Mouse (Mus musculus) embryonic facial prominence, embryonic 14.5 days (tissue): ENCODE measurements at regions not wholly inside any gene's neighbourhood (a gene's known extent, or its start where the extent isn't known, plus 50 kb on each side); places are given as distances from the start of the nearest gene placed in this dataset.

Source experiments
- ATAC-seq: fragments of 200-750 bp; cut with Nextera tagmentation; 2 replicates; pipeline ENCODE4 v1.8.0; 2017; ENCODE audit warnings: low read depth, moderate number of reproducible peaks, moderate TSS enrichment
- DNase-seq: peaks from one replicate; pipeline ENCODE4 v3.0.0-alpha.2; 2015; ENCODE audit warnings: low spot score
- H3K27ac ChIP-seq: fragments of 300-500 bp; sonication (generic); replicated peaks from 2 replicates; pipeline ENCODE4 v1.5.1; 2014; ENCODE audit warnings: low read depth, mild to moderate bottlenecking, low read length, moderate library complexity
- H3K27me3 ChIP-seq: fragments of 300-500 bp; sonication (generic); replicated peaks from 2 replicates; pipeline ENCODE4 v1.6.1; 2014; ENCODE audit warnings: low read length; ENCODE audit not compliant: control insufficient read depth, insufficient read depth
- H3K36me3 ChIP-seq: fragments of 300-500 bp; sonication (generic); 2 replicates; pipeline ENCODE4 v1.6.1; 2014; ENCODE audit warnings: low read length, mixed read lengths; ENCODE audit not compliant: control insufficient read depth, insufficient read depth
- H3K4me1 ChIP-seq: fragments of 300-500 bp; sonication (generic); 2 replicates; pipeline ENCODE4 v1.6.1; 2014; ENCODE audit warnings: antibody characterized with exemption, low read length; ENCODE audit not compliant: control insufficient read depth, insufficient read depth
- H3K4me2 ChIP-seq: fragments of 300-500 bp; sonication (generic); 2 replicates; pipeline ENCODE4 v1.6.1; 2014; ENCODE audit warnings: low read depth, mild to moderate bottlenecking, low read length, moderate library complexity, mixed read lengths
- H3K4me3 ChIP-seq: fragments of 300-500 bp; sonication (generic); 2 replicates; pipeline ENCODE4 v1.5.1; 2014; ENCODE audit warnings: low read depth, mild to moderate bottlenecking, low read length
- H3K9ac ChIP-seq: fragments of 300-500 bp; sonication (generic); 2 replicates; pipeline ENCODE4 v1.6.1; 2014; ENCODE audit warnings: low read depth, mild to moderate bottlenecking, low read length, moderate library complexity, mixed read lengths
- H3K9me3 ChIP-seq: fragments of 300-500 bp; sonication (generic); 2 replicates; pipeline ENCODE4 v1.6.1; 2016; ENCODE audit warnings: low read length; ENCODE audit not compliant: control insufficient read depth
- WGBS: fragments of 180-500 bp; shearing (Covaris S2); extraction: QIAGEN DNeasy Blood & Tissue Kit; methylation state at CpG from one replicate; pipeline ENCODE4 v1.1.7; 2014; 5-methylcytosine and 5-hydroxymethylcytosine counted together

DNA sequence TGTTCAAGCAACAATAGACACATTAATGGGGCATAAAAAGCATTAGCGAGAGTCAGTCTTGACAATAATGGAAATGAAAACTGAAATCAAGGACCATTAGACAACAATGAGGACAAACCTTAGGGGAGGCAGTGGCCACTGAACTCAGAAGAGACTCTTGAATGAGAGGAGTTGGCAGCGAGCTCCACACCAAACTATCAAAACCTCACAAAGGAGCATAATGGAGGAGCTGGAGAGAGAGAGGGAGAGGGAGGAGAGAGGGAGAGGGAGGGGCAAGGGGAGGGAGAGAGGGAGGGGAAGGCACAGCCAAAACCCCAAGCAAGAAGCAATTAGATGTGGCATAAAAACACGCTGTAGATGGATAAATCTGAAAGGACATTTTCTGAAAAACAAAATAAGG, 227.4 kb upstream of the Msx2 start:
- no peak overlapping the region for H3K9ac ChIP-seq
- 66% methylated on average over 3 of the region's 3 CpGs for WGBS
- H3K27me3 ChIP-seq, result no peaks in the 10 kb centered on the region
- H3K36me3 ChIP-seq, result no peaks in the 10 kb centered on the region
- H3K4me3 ChIP-seq, result no peak overlapping the region
- no peak for ATAC-seq
- no peaks in the 10 kb centered on the region for H3K9me3 ChIP-seq
- DNase-seq, result no peak
- no peak overlapping the region for H3K4me2 ChIP-seq
- H3K27ac ChIP-seq, result no peak overlapping the region
- H3K4me1 ChIP-seq, result no peaks in the 10 kb centered on the region

DNA sequence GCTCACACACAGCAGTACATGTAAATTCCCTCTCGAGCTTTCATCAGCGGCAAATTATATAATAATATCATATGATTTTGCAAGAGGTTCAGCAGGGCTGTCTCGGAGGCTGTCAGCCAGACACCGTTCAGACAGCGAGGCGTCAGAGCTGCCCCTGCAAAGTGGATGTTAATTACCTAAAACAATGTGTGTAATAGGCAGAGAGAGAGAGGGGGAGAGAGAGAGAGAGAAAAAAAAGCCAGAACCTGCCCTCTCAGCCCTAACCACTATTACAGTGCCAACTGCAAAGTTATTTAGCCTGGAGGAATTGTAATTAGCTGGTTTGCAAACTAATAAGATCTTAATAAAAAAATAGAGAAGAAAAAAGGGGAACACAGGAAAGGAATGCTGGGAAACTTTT, 225.1 kb upstream of the Msx2 start:
- H3K36me3 ChIP-seq, result no peaks in the 10 kb centered on the region
- H3K4me1 ChIP-seq, result no peaks in the 10 kb centered on the region
- no peak overlapping the region for H3K4me3 ChIP-seq
- ATAC-seq, result no peak
- no peak for DNase-seq
- WGBS, result 45% methylated on average over 6 of the region's 6 CpGs
- no peak overlapping the region for H3K27ac ChIP-seq
- no peak overlapping the region for H3K9ac ChIP-seq
- H3K4me2 ChIP-seq, result no peak overlapping the region
- H3K27me3 ChIP-seq, result no peaks in the 10 kb centered on the region
- H3K9me3 ChIP-seq, result no peaks in the 10 kb centered on the region

DNA sequence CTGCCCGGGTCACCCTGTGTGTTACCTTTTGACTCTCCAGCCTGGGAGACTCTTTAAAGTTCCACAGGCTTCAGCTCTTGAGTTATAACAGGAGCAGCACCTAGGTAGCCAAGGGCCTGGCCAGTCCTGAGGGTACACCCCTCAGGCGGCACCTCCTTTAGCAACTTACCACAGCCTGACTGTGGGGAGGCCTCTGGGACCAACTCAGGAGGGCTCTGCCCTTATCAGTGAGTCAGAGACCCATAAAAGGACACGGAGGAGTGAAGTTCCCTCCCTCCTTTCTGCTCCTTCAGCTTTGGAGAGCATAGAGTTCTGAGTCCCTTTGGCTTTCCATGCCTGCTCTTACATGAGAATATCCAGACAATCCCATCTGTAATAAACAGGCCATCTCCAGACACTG, 222.5 kb upstream of the Msx2 start:
- H3K9me3 ChIP-seq, result no peaks in the 10 kb centered on the region
- no peak overlapping the region for H3K4me2 ChIP-seq
- H3K27me3 ChIP-seq, result no peaks in the 10 kb centered on the region
- no peak overlapping the region for H3K9ac ChIP-seq
- no peaks in the 10 kb centered on the region for H3K4me1 ChIP-seq
- WGBS, result 45% methylated on average over 3 of the region's 3 CpGs
- H3K27ac ChIP-seq, result no peak overlapping the region
- no peak for ATAC-seq
- no peaks in the 10 kb centered on the region for H3K36me3 ChIP-seq
- H3K4me3 ChIP-seq, result no peak overlapping the region
- DNase-seq, result no peak

DNA sequence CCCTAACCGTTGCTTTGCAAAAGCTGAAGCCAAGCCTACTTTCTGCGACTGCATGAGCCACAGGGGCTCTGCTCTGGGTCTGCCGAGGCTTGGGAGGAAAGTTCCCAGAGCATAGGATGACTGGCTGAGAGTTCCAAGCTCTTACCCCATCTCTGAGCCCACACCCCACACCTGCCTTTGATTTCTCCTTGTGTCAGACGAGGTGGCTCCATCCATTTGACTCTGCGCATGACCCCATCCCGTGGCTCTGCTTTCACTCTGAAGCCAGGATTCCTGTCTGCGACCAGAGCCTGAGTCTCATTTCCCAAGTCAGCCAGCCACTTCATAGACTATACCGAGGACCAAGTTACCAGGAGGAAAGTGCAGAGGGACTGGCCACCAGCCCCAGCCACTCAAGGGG, 216.1 kb upstream of the Msx2 start:
- Histone ChIP-seq H3K36me3 (no peaks in the 10 kb centered on the region), H3K9ac (peak overlapping the region; percentile 50), H3K4me2 (peak overlapping the region; percentile 41), H3K4me1 (no peaks in the 10 kb centered on the region), H3K4me3 (peak overlapping the region; percentile 25), H3K9me3 (no peaks in the 10 kb centered on the region), H3K27ac (no peak overlapping the region), H3K27me3 (no peaks in the 10 kb centered on the region; the same call in 1 of the 2 replicates)
- DNase-seq, result no peak
- WGBS, result 18% methylated on average over 8 of the region's 8 CpGs
- no peak for ATAC-seq

DNA sequence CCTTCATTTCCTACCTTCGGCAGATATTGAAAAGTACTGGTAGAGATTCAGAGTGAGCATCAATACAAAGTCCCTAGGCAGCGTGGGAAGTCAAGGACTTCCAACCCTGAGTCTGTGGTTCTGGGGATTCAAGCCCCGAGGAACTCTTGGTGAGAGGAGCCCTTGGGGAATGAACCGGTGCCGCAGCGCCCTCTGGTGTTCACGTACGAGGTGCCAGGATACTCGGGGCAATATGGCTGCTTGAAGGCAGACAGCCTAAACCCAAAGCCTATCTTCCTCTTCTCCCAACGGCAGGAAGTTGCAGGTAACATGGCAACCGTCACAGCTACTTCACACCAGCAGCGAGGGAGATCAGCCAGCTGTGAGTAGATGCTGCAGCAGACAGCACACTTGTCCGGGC, 215.6 kb upstream of the Msx2 start:
- Histone ChIP-seq H3K4me2 (peak overlapping the region; percentile 41), H3K27me3 (no peaks in the 10 kb centered on the region; the same call in 1 of the 2 replicates), H3K4me1 (no peaks in the 10 kb centered on the region), H3K9ac (peak overlapping the region; percentile 50), H3K36me3 (no peaks in the 10 kb centered on the region), H3K4me3 (peak overlapping the region; percentile 25), H3K9me3 (no peaks in the 10 kb centered on the region), H3K27ac (no peak overlapping the region)
- peak; percentile 57; the same call in 1 of the 2 replicates for ATAC-seq
- DNase-seq, result peak; percentile 87
- 10% methylated on average over 13 of the region's 13 CpGs for WGBS

DNA sequence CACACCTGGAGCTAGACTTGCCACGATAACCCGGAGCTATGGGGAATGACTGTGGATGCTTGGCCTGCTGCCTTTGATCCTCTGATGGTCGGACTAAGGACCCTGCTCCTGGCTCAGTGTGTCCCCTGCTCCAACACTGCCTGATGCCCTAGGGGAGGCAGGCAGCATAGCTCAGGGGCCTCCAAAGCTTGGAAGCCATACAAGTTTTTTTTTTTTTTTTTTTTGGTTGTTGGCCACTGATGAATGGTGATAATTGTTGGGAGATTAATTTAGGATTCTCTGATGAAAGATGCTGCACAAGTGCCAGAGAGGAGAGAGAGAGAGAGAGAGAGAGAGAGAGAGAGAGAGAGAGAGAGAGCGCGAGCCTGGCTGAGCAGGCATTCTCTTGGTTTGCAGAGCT, 211.6 kb upstream of the Msx2 start:
- no peak overlapping the region for H3K9ac ChIP-seq
- no peak overlapping the region for H3K27ac ChIP-seq
- WGBS, result 31% methylated on average over 5 of the region's 5 CpGs
- no peak for DNase-seq
- no peaks in the 10 kb centered on the region for H3K36me3 ChIP-seq
- H3K9me3 ChIP-seq, result no peaks in the 10 kb centered on the region
- H3K27me3 ChIP-seq, result no peaks in the 10 kb centered on the region; the same call in 1 of the 2 replicates
- no peak for ATAC-seq
- H3K4me1 ChIP-seq, result no peaks in the 10 kb centered on the region
- no peak overlapping the region for H3K4me2 ChIP-seq
- no peak overlapping the region for H3K4me3 ChIP-seq

DNA sequence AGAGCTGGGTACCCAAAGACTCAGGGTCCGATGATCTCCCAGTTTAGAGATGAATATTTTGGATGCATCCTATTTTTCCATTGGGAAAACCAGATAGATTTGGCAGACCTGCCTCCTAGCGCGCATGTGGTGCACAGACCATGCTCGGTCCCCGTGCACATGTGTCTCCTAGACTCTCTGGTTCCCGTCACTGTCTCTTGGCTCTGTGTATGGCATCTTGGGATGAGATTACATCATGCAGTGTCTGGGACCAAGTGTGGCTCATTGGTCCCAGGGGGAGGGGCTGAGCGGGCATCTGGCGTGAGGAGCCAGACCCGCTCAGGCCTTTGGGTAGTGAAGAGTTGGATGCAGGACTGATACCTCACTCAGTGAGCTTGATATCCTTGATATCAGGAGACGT, 204.3 kb upstream of the Msx2 start:
- DNase-seq (no peak), ATAC-seq (no peak)
- Histone ChIP-seq H3K4me3 (no peak overlapping the region), H3K9ac (no peak overlapping the region), H3K4me2 (no peak overlapping the region), H3K36me3 (no peaks in the 10 kb centered on the region), H3K27ac (no peak overlapping the region), H3K9me3 (no peaks in the 10 kb centered on the region), H3K27me3 (no peaks in the 10 kb centered on the region), H3K4me1 (no peaks in the 10 kb centered on the region)
- WGBS, result 83% methylated on average over 10 of the region's 10 CpGs

DNA sequence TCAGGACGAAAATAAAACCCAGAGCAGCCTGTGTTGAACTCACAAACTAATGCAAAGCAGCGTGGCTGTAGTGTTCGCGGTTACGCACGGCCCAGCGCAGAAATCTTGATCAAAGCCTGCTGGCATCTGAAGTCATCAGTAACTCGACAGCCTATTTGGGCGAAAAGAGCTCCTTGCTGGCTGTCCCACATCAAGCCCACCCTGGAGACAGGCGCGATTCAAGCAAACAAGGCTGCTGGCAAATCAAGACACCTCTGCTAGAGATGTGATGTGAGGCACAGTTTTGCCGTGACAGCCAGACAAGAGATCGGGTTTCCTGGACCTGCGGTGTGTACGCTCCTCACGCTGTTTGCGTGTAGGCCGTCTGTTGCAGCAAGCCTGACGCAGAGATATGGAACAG, 197.5 kb upstream of the Msx2 start:
- H3K9ac ChIP-seq, result no peak overlapping the region
- ATAC-seq (no peak), DNase-seq (no peak)
- no peak overlapping the region for H3K27ac ChIP-seq
- no peak overlapping the region for H3K4me3 ChIP-seq
- H3K4me1 ChIP-seq, result no peaks in the 10 kb centered on the region
- H3K9me3 ChIP-seq, result peaks cover 8% of the 10 kb centered on the region; the same call in 1 of the 2 replicates
- H3K4me2 ChIP-seq, result peak overlapping the region; percentile 21
- peaks cover 5% of the 10 kb centered on the region; the same call in 1 of the 2 replicates for H3K27me3 ChIP-seq
- WGBS, result 31% methylated on average over 19 of the region's 19 CpGs
- H3K36me3 ChIP-seq, result no peaks in the 10 kb centered on the region

DNA sequence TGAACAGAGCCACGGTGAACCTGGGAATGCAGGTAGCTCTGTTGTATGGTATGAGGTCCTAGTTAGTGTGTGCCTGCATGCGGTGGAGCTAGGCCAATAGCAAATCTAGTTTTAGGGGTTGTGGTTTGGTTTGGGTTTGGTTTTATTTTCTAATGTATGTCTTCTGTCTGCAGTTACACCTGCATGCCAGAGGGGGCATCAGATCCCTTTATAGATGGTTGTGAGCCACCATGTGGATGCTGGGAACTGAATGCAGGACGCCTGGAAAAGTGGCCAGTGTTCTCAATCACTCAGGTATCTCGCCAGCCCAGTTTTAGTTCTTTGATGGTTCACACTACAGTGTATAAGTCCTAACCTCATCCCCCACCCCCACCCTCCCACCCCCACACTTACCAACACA, 194.6 kb upstream of the Msx2 start:
- H3K4me3 ChIP-seq, result no peak overlapping the region
- no peaks in the 10 kb centered on the region for H3K36me3 ChIP-seq
- no peak overlapping the region for H3K27ac ChIP-seq
- H3K4me1 ChIP-seq, result no peaks in the 10 kb centered on the region
- peaks cover 8% of the 10 kb centered on the region; the same call in 1 of the 2 replicates for H3K9me3 ChIP-seq
- H3K4me2 ChIP-seq, result no peak overlapping the region
- no peak for DNase-seq
- ATAC-seq, result no peak
- H3K9ac ChIP-seq, result no peak overlapping the region
- 92% methylated on average over 4 of the region's 4 CpGs for WGBS
- peaks cover 5% of the 10 kb centered on the region; the same call in 1 of the 2 replicates for H3K27me3 ChIP-seq
